Mouse (Mus musculus) T-helper 1 cell (primary cell): ENCODE results near the gene Fbn1.
"Not testable (repeated sequence)": the region's sequence is repeated elsewhere in the genome, so short reads cannot be mapped to it uniquely, and the experiment has no call there.

Experiments used
- in situ Hi-C: fragments of 300-600 bp; cut with MboI, MseI; formaldehyde crosslinking; loops from one replicate; pipeline ENCODE4 v1.15.1; 2025; ENCODE audit warnings: high pct_unique_total_duplicates

Gene Fbn1

DNA sequence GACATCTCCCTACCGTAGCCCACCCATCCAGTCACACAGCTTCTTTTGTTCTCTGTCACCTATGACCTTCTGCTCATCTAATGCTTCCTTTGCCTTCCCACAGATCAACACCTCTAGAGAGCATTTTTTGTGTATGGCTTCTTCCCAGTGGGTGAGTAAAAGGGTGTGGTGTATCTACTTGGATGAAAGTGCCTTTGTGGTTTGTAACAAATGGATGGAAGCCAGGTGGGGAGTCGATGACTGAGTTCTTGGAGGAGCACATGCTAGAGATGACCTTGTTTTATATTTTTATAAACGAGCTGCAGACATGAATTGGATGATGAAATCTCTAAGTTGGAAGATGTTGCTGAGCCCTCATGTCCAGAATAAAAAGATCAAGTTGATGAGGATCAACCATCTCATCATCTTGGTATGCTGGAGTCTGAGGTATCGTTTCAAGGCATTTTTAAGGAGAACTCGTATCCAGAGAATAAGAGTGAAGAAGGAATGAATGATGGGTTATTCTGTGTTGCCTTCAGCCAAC is 213.8 kb downstream of the Fbn1 start:
- in situ Hi-C loops = no loop called here

DNA sequence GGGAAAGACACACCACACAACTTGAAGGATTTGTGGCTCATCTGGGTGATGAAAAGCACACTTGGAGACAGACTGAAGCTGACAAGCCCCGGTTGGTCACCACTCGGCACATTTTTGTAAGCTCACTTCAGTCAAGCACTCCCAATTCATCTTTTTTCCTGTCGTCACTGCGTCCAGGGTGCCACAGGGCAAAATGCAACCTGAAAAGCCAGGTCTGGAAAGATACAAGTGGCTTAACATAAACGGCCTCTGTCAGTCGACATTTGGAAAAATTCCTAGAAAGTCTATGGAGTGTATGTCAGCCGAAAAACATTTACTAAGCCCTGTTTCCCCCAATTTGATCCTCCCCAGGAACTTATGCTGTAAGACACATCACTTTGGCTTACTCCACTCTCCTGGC is 215.2 kb downstream of the Fbn1 start:
- in situ Hi-C loops = no loop called here

- in situ Hi-C loops = no loop called here
These were observed 216.7 kb downstream of the Fbn1 start for GRCm38 (mm10) chr2:125291101-125291500.

GRCm38 (mm10) chr2:125290197-125290965 is 217.4 kb downstream of the Fbn1 start:
- in situ Hi-C loops = no loop called here

DNA sequence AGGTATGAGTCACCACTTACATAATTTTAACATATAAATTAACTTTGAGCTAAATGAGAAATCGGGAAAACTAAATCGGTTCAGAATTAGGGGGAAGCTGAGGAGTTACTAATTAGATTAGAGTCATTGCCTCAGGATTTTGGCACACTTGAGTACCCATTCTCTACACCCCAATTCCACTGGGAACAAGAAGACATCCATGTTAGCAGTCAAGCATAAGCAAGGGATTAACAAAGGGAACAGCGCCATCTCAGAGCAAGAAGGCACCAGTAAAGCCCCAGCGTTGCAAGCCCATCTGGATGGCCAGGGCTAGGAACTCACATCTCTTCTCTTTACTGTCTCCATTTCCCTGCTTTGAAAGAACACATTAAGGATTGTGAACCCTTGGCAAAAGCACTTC is 222.0 kb downstream of the Fbn1 start:
- in situ Hi-C loops = no loop called here

DNA sequence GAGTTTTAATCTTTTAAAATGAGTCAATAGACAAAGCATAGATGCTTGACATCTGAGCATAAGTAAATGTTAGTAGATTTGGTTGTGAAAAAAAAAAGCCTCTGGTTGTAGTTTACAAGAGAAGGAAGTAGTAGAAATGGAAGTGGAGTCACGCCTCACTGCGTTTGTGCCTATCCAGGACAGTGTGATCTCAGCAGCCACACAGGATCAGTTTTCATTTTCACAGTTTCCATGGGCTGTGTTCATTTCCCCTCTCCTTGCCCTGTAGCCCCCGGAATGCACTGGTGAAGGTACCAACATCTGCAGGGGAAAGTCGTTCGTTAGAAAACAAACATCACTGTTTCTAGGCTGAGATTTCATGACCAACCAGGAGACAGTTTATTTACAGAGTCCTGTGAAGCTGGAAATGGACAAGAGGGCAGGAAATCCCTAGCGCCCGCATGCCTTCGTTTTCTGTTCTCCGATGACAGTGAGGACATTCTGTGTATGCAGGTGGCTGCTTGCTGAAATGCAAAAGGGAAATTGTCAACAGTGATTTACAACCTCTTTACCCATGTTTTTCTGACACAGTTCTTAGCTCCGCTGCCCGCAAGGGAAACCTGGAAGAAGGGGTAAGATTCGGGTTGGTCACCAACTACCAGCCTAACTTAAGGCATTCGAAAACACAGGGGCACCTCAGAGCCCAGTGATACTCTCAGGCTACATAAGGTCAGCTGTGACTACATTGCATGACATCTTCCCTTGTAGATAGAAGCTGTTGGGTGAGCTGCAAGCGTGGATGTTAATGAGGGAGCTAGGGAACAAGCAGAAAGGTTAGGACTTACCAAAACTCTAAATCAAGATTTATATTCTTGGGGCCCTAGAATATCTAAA is 225.2 kb downstream of the Fbn1 start:
- in situ Hi-C loops = no loop called here

DNA sequence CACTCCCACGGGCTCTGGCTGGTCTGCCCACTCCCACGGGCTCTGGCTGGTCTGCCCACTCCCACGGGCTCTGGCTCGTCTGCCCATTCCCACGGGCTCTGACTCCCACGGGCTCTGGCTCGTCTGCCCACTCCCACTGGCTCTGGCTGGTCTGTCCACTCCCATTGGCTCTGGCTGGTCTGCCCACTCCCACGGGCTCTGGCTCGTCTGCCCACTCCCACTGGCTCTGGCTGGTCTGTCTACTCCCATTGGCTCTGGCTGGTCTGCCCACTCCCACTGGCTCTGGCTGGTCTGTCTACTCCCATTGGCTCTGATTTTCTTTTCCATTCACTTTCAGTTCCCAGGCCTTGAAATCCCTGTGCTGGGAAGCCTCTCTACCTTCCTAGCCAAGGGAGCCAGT is 227.8 kb downstream of the Fbn1 start:
- in situ Hi-C loops = not testable (repeated sequence)

DNA sequence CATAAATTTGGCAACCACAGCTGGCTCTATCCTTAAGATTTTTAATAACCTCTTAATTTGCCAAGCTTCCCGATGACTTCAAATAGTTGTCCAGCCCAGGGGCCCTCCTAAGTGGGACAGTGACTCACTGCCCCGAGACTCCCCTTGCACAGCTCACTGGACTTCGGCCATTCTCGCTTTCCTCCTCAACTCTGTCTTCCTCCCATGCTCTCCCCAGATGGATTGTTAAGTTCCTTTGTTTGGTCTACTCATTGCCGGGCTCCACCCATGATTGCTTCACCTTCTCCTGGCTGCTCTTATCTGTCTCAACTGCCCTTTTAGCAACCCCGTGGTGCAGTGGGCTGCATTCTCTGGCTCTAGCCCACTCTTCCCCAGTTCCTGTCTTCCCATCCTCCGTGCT is 229.3 kb downstream of the Fbn1 start:
- in situ Hi-C loops = no loop called here

DNA sequence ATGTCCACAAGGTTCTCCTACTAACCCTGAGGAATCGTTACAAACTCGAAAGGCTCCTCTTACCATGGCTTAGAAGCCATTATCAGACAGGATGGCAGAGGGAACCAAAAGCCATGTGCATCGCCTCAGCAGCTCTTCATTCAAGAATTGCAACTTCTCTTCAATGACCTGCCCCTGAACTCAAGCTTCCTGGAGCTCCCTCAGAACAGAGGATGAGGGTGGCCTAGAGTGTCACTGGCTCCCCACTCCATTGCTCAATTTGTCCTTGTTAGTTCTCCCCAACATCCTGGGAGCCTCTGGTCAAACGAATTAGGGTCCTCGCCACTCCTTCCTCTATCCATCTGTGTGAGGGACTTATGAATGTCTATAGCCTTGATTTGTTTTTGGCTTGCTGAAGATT is 231.1 kb downstream of the Fbn1 start:
- in situ Hi-C loops = no loop called here

- in situ Hi-C loops = no loop called here
These were observed 232.2 kb downstream of the Fbn1 start for GRCm38 (mm10) chr2:125275617-125276016.

DNA sequence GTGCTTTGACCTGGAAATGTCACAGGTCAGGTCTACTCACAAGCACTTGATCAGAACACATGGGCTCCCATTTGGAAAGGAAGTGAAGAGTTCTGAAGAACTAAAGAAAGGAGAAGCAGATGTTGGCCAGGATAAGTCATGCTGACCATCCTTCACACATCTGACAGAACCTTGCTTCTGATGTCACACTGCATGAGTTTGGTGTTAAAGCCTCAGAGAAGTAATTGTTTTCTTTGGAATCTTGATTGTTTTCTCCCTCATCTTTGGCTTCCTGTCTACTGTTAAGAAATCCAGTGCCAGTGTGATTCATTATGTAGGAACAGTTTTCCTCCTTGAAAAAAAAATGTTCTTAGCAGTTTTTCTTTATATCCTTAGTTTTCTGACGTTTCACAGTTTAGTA is 238.9 kb downstream of the Fbn1 start:
- in situ Hi-C loops = no loop called here

GRCm38 (mm10) chr2:125263753-125264152 is 244.0 kb downstream of the Fbn1 start:
- in situ Hi-C loops = no loop called here

GRCm38 (mm10) chr2:125263056-125263455 is 244.7 kb downstream of the Fbn1 start:
- in situ Hi-C loops = no loop called here

DNA sequence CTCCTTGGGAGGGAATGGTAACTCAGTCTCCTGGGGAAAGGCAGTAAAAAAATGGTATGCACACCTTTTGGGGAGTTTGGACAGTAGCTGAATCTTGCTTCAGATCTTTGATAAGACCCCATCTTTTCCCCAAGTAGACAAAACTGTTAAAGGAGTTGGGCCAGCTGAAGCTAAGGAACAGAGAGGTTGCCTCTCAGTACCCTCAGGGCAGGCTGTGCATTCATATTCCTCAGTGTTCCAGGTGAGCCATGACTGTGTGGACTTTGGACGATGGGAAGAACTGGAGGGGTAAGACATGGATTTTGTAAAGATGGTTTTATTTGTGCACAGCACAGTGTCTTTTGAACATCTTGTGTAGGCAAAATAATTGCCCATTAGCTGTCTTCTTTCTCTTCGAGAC is 247.5 kb downstream of the Fbn1 start:
- in situ Hi-C loops = no loop called here

- in situ Hi-C loops = no loop called here
These were observed 248.3 kb downstream of the Fbn1 start for GRCm38 (mm10) chr2:125259230-125260120.

DNA sequence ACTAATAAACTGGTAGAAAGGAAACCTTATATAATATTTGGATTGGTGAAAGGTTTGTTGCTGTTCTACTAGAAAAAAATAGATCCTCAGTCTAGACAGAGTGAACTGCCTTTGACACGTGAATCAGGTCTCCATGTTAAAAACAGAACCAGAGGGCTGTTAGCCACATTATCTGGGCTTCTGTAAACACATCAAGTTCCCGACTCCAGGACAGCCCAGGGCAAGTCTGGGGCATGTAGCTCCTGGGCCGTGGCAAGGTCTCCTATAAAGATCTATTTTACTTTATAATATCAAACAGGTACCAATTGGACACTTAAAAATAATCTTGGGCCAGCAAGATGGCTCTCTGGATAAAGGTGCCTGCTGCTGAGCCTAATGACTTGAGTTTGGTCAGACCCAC is 251.9 kb downstream of the Fbn1 start:
- in situ Hi-C loops = no loop called here

DNA sequence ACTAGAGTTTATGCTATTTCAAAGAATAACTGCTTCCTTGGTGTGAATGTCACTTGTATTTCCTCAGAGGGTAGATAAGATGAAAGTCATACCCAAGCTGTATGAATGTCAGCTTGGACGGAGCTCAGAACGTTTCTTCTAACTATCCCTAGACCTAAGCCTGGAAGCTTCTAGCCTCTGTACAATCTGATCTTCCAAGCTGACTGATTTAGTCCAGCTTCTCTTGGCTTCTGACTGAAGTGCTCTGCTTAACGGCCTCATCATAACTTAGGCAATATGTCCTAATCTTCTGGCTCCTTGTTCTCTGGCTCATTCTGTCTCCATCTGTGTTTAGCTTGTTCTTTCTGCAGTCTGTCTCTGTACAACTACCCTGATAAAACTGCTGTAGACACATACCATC is 253.2 kb downstream of the Fbn1 start:
- in situ Hi-C loops = no loop called here

GRCm38 (mm10) chr2:125253699-125254098 is 254.1 kb downstream of the Fbn1 start:
- in situ Hi-C loops = no loop called here

DNA sequence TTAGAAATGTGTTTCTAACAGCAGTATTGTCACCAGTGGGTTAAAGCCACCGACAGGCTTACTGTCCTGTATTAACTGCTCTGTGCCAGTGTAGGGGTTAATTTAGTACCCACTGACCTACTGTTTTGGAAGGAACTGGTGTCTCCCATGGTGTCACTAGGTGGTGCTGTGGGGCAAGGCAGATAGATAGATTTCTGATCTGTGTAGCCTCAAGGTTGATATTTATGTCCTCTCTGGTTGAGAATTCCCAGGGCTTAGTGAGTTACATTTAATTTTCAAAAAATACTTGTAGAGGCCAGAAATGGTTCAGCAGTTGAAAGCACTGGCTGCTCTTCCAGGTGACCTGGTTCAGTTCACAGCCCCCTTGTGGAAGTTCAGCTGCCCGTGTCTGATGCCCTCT is 255.5 kb downstream of the Fbn1 start:
- in situ Hi-C loops = no loop called here

- in situ Hi-C loops = no loop called here
These were observed 256.0 kb downstream of the Fbn1 start for GRCm38 (mm10) chr2:125251781-125252180.
